Mouse (Mus musculus): ENCODE results near the gene Ppp6r1.
"Not testable (repeated sequence)": the region's sequence is repeated elsewhere in the genome, so short reads cannot be mapped to it uniquely, and the experiment has no call there.

The Ppp6r1 gene

GRCm38 (mm10) chr7:4613740-4614403 lies 44.9 kb downstream of the Ppp6r1 start:
- ATAC-seq (ENCODE audit: low TSS enrichment): no peak

GRCm38 (mm10) chr7:4612956-4613355 lies 45.9 kb downstream of the Ppp6r1 start:
- ATAC-seq (ENCODE audit: low TSS enrichment): no peak

GRCm38 (mm10) chr7:4612386-4612785 lies 46.4 kb downstream of the Ppp6r1 start:
- no peak for ATAC-seq (ENCODE audit: low TSS enrichment)

- ATAC-seq (ENCODE audit: low TSS enrichment): no peak
Measured at GRCm38 (mm10) chr7:4611921-4612341, 46.9 kb downstream of the Ppp6r1 start.

GRCm38 (mm10) chr7:4611511-4611910 lies 47.3 kb downstream of the Ppp6r1 start:
- ATAC-seq (ENCODE audit: low TSS enrichment): no peak

- ATAC-seq (ENCODE audit: low TSS enrichment): no peak
Measured at GRCm38 (mm10) chr7:4608002-4608401, 50.8 kb downstream of the Ppp6r1 start.

- ATAC-seq (ENCODE audit: low TSS enrichment): no peak
Measured at GRCm38 (mm10) chr7:4603873-4604272, 54.9 kb downstream of the Ppp6r1 start, which contains the start of gene Ptprh. Gene Ptprh (minus strand): TSS chr7:4604041.

GRCm38 (mm10) chr7:4602969-4603368 lies 55.9 kb downstream of the Ppp6r1 start:
- ATAC-seq (ENCODE audit: low TSS enrichment): no peak

GRCm38 (mm10) chr7:4597046-4597445 lies 61.8 kb downstream of the Ppp6r1 start:
- not testable (repeated sequence) for ATAC-seq (ENCODE audit: low TSS enrichment)
